Mouse (Mus musculus): ENCODE measurements at regions not wholly inside any gene's neighbourhood (a gene's known extent, or its start where the extent isn't known, plus 50 kb on each side); places are given as distances from the start of the nearest gene placed in this dataset.
A peak's percentile ranks its signal among the peaks of the same experiment; 100 is the strongest.

DNA sequence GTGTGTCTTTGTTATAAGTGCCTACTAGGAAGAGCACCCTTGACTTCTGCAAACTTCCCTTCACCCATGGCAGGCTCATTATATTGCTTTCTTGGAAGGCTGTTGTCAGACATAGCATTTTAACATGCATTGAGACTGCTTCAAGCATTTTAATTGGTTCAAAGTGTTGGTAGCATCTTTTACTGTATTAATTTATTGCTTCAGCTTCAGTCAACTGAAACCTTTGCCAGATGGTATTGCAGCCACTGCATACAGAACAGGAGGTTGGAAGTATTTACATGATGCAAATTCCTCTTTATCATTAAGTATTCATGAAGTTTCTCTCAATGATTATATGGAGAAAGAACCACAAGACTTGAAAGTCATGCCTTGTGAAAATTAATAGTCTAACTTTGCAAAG lies 1423.6 kb downstream of the Pcdh18 start:
- peak; percentile 2 for DNase-seq (ENCODE audit: low read depth, low spot score)

Data from brain, adult 2 months (tissue).